Mouse (Mus musculus) retina, postnatal 1 day (tissue): ENCODE measurements around the gene Heatr1.
"Not testable (repeated sequence)": the region's sequence is repeated elsewhere in the genome, so short reads cannot be mapped to it uniquely, and the experiment has no call there.

Experiments
- DNase-seq: peaks from one replicate; pipeline ENCODE4 v3.0.0-alpha.2; 2012

Gene Heatr1

DNA sequence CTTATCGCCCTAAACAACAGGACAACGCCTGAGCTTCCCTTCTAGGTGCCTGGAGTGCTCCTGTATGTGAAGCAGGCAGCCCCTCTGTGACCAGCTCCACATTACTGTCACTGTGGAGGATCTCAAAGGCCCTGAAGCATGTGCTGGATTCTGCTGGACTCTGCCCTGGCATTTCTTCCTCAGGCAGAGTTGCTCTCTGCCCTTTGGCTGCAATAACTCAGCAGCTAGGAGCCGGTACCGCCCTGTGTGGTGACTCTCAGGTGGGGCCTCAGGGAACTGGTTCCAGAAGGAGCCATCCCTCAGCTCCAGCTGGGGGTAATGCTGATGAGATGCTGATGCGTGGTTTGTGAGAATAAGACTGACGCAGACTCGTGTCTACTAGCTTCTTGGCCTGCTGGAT is 61.9 kb downstream of the Heatr1 start:
- no peak for DNase-seq

DNA sequence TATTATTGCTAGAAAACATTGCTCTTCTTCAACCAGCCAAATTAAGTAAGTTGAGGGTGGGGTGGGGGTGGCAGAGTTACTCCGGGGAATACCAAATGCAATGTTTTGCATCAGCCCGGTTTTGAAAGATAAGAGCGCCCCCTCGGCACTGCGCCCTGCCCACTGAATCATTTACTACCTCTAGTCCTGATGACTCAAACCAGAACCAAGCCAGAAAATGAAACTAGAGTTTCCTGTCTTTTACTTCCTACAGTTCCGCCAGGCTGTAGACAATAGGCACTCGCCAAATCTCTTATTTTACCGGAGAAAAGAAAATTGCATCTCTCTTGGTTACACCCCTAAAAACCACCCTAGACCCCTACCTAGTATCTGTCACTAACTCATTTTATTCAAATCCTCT is 65.6 kb downstream of the Heatr1 start:
- DNase-seq = peak; percentile 37

GRCm38 (mm10) chr13:12460881-12461729 is 66.3 kb downstream of the Heatr1 start:
- peak; percentile 93 for DNase-seq

GRCm38 (mm10) chr13:12461730-12462119 is 66.9 kb downstream of the Heatr1 start:
- no peak for DNase-seq

DNA sequence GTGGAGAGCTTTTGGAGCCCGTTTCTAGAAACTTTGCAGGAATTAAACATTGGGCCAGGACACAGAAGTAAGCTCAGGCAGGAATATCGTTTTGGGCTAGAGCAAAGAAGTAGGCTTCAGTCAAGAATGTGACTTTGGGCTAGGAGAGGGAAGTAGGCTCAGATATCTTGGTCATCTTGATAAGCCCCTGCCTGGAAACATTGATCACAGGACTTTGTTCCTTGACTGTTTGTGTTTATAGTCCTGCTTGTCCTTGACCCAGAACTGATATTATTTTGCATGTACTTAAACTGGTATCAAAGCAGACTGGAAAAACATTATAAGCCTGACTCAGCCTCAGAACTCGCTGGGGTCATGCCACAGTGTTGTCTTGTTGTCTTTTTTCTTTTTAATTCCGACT is 67.8 kb downstream of the Heatr1 start:
- DNase-seq = no peak

- DNase-seq = not testable (repeated sequence)
These were observed 69.3 kb downstream of the Heatr1 start for GRCm38 (mm10) chr13:12464159-12464558.

DNA sequence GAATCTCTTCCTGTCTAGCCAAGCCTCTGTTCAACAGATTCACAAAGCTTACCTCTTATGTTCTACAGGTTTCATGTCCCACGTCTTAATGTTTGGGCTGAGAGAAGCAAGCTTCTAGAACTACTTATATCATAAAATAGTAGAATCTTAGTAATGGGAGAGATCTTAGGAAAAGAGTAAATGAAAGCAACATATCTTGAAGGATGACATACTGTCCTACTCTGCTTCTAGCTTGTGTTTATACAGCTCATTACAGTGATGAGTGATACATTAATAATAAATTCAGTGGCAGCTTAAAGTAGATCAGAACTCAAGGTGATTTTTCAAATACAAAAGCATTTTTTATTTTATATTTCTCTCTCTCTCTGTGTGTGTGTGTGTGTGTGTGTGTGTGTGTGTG is 70.0 kb downstream of the Heatr1 start, which contains the start of gene Lgals8:
Gene Lgals8 (minus strand): TSS at position 101 of the 400 bp plus-strand sequence.
- DNase-seq = no peak

DNA sequence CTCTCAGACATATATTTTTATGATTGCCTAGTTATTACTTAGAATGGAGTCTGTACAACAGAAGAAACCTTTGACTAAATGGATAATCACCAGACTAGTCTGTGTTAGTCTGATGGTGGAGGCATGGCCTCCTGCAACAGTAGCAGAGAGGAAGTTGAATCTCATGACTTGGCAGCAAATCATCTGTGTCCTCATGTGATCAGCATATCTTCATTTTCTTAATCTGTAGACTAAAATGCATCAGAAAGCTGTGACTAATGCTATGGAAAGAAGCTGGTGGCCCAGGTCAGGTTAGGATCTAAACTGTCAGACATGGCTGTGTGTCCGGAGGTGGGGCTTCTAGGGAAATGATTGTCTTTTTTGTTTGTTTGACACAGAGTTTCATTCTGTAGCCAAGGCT is 73.7 kb downstream of the Heatr1 start:
- DNase-seq = no peak

DNA sequence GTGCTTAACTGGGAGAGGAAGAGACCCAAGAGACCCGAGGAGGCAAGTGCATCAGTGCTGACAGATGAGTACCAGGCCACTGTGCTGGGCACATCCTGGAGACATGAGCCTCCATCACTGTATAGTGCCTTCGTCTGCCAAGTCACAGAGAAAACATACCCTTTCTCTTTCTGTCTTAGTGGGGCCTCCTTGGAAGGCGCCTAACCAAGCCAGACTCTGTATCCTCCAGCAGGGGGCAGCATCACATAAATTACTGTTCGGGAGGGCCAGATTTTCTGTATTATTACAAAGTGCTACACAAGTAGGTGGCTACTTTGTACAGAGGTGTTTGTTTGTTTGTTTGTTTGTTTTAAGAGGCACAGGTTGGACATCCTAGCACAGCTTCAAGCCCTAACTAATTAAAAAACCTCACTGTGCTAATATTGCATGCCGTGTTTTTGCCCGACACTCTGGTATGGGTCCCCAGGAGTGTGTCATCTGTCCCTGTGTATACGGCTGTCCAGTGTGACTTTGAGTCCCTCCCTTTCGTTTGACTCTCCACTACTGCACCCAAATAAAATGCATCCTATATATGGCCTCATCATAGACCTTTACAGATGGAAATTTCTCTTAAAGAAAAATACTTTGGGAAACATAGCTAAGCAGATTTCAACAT is 79.0 kb downstream of the Heatr1 start:
- peak; percentile 82 for DNase-seq

- DNase-seq = no peak
These were observed 80.4 kb downstream of the Heatr1 start for GRCm38 (mm10) chr13:12475239-12475638.

GRCm38 (mm10) chr13:12476886-12477285 is 82.1 kb downstream of the Heatr1 start:
- DNase-seq = no peak

DNA sequence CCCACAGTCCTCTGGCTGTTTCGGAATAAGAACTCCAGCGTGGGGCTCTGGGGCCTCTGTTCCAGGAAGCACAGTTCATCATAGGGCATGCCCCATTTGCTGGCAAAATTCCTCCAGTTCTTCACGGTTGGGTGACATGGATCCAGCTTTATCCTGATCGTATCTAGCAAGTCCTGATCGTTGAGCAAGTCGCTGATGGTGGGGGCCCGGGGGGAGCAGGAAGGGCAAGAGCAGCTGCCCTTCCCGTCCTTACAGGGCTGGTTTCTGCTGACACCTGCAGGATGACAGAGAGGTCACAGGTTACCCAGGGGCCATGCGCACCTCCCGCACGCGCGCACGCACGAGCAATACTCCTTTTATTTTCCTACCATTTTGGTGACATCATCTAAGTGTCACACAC is 83.5 kb downstream of the Heatr1 start:
- DNase-seq = no peak

DNA sequence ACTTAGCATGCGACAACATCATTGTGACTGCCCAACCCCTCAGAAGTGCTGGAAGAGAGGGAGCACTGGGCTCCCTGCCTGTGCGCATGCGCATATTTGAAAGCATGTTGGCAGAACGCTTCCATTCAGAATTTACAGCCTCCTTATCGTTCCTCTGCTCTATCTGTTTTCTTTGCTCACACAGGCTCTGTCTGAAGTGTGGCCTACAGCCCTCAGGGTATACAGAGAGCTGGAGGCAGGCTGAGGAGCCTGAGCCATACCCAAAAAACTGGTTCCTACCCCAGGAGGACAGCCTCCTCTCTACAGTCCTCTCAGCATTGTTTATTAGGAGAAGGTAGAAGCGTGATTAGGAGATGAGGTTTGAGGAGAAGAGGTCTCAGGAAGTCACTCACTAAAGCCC is 85.0 kb downstream of the Heatr1 start:
- no peak for DNase-seq

DNA sequence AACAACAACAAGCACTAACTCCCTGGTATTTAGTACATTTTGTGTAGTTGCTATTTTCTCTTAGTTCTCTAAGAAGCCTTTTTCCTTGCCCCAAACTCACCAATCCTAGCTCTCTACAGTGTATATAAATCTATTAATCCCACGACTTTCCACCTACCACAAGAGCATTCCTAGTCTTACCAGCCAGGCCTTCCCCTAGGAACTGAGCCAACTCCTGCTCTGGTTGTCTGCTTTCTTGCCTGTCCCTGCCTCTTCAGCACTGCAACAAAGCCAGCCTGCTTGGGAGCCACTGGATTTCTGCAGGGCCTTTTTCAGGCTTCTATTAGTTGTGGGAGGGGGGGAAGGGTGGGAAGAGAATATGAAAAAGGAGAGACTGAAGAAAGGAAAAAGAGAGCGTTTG is 90.4 kb downstream of the Heatr1 start:
- DNase-seq = no peak

GRCm38 (mm10) chr13:12485640-12486039 is 90.8 kb downstream of the Heatr1 start:
- no peak for DNase-seq
